Mouse (Mus musculus): ENCODE data around the gene Paqr7. TPM values are rescaled to one million over a fixed set of nuclear protein-coding genes. Genes with fewer than 3 reads are reported as not detected.

The Paqr7 gene
- total RNA-seq (2021), result 10 to 100 TPM; 15.5 to 19.6 TPM
- long read RNA-seq, experiment 1, transcript Paqr7-201 (2 exons, 2,351 nt), result major isoform, 17 of 28 reads
- long read RNA-seq, experiment 1, transcript Paqr7-205 (3 exons, 890 nt), result minor isoform, 5 of 28 reads
- long read RNA-seq, experiment 1, partial matches to known transcripts, result 0 of 28 reads
- long read RNA-seq, experiment 1, other reads (novel, unspliced or antisense), result 6 of 28 reads
- long read RNA-seq, experiment 2, transcript Paqr7-201 (2 exons, 2,351 nt), result major isoform, 21 of 31 reads
- long read RNA-seq, experiment 2, partial matches to known transcripts, result 6 of 31 reads
- long read RNA-seq, experiment 2, other reads (novel, unspliced or antisense), result 1 of 31 reads

DNA sequence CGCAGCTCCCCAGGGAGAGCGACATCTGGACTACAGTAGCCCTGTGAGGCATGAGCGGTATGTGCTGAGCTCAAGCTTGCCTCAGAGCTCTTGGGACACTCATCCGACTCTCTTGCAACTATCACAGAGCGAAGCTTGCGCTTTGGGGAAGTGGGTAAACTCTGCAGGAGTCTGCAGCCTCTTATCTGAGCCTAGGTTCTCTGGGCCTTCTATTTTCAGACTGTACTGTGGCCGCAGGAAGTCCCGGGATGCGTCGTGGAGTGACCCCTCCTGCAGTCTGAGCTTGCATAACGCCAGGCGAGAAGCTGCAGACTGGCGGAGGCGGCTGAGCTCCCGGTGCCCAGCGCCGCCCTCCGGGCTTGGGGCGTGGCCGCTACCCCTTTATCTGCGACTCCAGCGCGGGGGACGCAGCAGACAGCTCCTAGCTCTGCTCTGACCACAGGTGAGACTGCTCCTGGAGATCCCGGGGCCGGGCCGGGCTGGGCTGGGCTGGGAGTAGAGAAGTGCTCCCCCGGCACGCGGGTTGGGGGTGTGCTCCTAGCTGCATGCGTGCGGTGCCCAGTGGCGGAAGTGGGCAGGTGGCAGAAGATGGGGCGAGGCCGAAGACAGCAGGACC lies at the start of gene Paqr7:
TSS of gene Paqr7 (plus strand) at position 103 of the 616 bp plus-strand sequence.
- intact Hi-C loops (cut with DNase I), result no loop called here

DNA sequence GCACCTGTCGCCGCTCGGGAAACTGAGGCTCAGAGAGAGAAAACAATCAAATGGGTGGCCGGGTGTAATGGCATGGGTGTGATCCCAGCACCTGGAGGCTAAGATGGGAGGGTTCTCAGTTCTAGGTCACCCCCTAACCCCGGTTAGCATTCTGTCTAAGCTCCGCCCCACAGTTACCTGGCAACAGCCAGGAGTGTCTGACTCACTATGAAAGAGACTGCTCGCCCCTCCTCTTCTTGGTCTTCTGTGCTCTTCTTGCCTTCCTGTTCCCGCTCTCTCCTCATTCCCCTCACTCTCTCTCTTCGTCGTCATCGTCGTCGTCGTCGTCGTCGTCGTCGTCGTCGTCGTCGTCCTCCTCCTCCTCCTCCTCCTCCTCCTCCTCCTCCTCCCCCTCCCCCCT lies 48.5 kb upstream of the Paqr7 start:
- no peak for DNase-seq
- intact Hi-C loops (cut with DNase I), result no loop called here

More for the DNA sequence above, at the start of gene Paqr7:
- DNase-seq, result peak; percentile 79 to 80

DNA sequence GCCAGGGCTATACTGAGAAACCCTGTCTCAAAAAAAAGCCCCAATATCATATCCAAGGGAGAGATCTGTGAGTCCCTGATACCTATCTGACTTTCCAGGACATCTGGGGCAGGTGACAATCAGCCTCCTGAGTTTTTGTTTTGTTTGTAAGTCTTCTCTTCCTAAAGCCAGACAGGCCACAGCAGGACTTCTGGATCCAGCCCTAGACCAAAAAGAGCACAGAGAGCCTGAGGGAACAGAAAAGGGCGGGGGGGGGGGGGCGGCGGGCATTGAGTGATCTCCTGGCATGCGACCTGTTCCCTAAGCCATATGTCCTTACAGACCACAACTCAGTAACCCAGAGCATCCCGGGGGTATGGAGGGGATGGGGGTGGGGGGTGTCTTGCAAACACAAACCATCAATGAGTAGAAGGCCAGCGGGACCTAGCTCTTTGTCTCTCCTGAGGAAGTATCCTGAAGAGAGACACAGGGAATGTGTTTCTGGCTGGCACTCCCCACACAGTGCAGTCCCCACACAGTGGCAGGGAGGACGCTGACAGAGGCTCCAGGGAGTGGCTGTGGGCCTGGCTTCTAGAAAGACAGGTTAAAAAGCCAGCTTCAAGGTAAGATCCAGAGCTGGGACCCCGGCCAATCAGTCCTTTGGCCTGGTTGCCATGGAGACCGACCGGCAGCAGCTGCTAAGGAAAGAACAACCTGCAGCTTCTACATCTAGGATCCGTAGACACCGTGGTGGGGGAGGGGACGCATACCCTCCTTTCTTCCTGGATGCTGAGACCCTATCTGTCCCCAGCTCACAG lies 46.7 kb upstream of the Paqr7 start:
- intact Hi-C loops (cut with DNase I), result no loop called here

DNA sequence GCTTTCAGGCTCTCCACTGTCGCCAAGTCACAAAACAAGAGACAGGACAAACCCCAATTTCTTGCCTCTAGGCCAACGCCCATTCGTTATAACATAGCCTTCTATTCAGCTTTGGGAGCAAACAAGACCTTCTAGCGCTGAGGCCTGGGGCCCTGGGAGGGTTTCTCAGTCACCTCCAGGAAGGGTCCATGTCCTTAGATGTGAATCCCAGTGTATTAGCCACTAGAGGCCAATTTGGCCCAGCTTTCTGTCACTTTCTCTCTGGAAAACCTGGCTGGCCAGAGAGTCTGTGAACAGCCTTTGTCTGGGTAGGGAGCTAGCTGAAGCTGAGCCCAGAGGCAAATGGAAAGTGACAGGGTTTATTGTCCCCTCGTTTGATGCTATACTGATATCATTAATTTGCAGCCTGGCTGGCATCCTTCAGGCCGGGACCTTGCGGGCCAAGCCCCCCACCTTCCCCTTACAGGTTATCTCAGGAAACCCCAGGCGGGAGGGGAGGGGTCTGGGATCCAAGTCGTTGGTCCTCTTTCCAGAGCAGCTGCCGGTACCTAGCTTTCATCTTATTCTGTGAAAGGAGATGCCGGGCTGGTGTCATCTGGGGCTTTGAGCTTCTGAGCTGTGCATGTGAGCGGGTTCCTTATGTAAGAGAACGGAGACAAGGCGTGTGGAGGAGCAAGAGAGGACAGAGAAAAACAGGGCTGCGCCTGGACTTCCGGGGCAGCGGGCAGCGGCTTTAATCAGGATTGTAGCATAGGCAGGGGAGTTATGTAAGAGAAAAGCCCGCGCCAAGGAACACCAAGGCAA lies 45.9 kb upstream of the Paqr7 start:
- DNase-seq, result peak in 1 of 2 experiments; percentile 19
- intact Hi-C loops (cut with DNase I), result no loop called here

More for the DNA sequence above, 46.7 kb upstream of the Paqr7 start:
- no peak for DNase-seq

DNA sequence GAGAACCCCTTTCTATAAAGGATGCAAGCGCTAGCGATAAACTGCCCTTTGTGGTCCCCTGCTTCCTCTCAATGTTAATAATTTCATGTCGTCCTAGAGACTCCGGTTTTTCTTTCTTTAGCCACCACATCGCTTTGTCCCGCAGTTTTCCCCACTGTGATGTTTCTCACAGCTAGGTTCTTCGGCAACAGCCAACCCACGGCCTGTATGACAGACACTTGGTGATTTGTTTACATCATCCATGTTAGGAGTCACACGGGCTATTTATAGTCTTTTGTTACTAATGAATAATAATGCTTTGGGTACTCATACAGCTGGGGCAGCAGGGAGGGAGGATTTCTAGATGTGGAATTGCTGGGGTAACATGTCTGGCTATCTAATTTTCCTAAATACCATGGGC lies 45.0 kb upstream of the Paqr7 start:
- intact Hi-C loops (cut with DNase I), result no loop called here
- DNase-seq, result no peak

DNA sequence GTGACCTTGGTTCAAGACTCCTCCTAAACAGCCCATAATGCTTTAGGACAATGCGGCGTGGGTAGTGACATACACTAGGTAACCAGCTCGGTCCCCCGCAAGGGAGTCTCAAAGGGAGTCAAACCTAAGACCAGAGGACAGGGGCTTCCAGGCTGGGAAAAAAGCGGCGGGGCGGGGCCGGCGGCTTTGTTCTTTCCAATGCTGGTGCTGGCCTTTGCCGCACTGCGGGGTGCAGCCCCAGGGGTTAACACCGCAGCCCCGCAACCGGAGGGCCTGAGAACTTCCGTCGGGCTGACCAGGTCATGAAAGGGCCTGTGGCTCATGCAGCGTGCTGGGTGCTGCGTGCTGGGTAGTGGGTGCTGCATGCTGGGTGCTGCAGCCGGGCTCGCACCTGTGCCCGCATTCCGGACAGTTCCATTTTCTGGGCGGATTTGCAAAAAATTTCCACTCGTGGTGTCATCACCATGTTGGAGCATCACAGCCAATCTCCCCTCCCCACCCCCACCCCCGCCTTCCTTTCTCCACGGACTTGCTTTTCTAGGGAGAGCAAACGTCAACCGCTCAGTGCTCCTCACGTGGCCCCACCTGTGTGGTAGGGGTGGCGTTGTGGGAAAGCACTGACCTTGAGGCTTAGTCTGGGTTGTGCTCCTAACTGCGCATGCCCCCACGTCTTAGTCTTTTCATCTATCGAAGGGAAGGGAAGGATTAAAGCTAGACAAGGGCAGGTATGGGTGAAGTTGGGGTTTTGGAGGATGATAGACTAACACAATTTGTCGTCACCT lies 42.7 kb upstream of the Paqr7 start:
- DNase-seq, result no peak
- intact Hi-C loops (cut with DNase I), result no loop called here

DNA sequence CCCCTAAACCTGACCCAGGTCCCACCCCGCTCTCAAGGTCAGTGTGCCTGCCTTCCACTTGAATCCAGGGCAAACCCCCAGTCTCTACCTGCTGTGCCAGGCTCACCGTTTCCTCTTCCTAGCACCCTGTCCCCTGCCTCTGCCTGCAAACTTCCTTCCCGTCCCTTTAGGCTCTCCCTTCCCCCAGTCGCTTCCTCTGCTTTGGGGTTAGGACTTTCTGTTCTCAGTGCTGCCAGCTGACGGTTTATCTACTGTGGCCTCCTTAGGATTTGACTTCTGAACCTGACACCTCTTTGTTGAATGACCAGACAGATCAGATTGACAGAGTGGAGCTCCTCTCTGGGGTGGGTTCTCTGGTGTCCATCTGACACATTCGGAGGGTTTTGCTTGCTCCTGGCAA lies 41.2 kb upstream of the Paqr7 start:
- no peak for DNase-seq
- intact Hi-C loops (cut with DNase I), result no loop called here

DNA sequence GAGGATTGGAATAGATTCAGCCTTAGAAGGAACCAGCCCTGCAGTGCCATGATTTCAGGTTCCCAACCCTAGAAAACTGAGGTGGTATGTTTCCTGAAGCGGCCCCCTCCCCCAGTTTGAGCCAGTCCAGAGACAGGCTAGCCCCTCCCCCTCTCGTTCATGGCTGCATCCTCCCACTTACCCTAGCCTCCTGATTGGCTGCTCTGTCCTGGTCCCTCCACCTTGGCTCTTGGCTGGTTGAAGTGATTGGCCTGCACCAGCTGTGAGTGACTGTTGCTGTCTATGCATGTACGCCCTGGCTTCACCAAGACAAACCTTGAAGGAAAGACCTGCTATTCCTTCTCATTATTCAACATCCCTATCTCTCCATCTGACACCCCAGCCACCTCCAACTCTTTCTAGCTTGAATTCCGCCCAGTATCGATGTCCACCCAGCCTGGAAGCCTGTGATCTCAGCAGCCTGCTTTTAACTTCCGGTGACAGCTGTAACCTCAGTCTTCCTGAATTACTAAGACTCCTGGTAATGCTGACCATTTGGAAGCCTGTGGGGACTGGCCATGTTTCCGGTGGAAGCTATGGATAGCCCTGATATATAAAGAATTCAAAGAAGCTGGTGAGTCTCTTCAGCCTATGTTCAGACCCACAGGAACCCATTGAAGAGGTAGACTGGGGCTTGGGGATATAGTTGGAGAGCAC lies 39.2 kb upstream of the Paqr7 start:
- intact Hi-C loops (cut with DNase I), result no loop called here
- no peak for DNase-seq

DNA sequence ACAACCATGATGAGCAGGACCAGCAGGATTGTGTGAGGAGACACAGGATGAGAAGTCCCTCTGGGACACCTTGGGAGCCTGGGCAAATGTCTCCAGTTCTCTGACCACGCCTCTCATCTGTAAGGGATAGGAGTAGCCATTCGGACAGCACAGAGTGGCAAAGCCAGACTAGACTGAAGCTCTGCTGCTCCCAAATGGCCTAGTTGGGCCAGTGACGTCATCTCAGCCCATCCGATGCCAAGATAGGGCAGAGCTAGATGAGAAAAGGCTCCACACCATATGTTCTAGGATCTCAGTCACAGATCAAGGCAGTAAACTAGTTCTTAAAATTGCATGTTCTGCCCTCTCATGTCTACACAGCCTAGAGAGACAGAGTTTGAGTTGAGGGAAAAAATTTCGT lies 37.6 kb upstream of the Paqr7 start:
- DNase-seq, result no peak
- intact Hi-C loops (cut with DNase I), result no loop called here

DNA sequence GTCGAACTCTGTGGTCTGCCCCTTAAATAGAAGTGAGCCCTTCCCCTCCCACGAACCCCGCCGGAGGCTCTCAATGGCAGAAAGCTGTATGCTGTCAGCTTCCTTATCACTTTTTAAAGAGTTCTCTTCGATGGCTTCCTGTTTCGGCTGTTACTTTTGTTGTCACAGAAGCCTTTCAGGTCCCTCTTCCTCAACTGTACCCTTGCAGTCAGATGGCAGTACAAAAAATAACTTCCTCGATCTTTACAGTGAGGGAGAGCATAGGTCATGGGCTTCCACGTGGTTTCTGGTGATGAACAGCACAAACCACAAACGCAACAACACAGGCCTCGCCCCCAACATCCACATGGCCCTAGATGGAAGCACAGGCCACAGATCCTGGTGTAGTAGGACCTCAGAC lies 36.2 kb upstream of the Paqr7 start:
- DNase-seq, result no peak
- intact Hi-C loops (cut with DNase I), result no loop called here

DNA sequence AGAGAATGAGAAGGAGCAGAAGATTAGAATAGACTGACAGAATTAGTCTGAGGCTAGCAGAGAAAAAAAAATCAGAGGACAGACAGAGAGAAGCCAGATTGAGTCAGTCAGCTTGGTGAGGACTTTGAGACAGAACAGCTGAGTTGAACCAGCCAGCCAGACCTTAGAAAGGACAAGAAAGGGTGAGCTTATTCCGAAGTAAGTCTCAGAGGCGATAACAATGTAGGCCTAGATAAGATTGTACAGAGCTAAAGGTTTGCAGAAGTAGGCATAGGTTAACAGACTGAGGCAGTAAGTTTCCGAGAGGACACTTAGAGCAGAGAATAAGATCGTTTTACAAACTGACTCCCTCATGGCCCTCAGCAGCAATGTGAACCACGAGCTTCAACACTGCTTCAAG lies 35.2 kb upstream of the Paqr7 start:
- no peak for DNase-seq
- intact Hi-C loops (cut with DNase I), result no loop called here

DNA sequence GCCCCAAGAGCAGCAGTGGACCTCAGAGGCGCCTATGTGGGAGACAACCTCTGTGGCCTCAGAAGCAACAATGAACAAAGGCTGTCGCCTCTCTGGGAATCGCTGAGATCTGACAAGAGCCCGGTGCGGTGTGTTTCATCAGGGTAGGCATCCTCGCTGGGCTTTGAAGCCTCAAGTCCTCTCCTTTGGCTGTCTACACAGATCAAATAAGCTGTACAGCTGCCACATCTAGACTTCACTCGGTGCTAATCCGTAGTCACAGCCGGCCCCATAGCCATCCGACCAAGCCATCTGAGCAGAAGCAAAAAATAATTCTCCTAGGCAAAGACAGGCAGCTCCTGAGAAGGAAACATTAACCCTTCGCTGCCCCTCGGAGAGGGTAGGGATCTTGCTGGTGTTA lies 30.7 kb upstream of the Paqr7 start:
- DNase-seq, result no peak
- intact Hi-C loops (cut with DNase I), result no loop called here

DNA sequence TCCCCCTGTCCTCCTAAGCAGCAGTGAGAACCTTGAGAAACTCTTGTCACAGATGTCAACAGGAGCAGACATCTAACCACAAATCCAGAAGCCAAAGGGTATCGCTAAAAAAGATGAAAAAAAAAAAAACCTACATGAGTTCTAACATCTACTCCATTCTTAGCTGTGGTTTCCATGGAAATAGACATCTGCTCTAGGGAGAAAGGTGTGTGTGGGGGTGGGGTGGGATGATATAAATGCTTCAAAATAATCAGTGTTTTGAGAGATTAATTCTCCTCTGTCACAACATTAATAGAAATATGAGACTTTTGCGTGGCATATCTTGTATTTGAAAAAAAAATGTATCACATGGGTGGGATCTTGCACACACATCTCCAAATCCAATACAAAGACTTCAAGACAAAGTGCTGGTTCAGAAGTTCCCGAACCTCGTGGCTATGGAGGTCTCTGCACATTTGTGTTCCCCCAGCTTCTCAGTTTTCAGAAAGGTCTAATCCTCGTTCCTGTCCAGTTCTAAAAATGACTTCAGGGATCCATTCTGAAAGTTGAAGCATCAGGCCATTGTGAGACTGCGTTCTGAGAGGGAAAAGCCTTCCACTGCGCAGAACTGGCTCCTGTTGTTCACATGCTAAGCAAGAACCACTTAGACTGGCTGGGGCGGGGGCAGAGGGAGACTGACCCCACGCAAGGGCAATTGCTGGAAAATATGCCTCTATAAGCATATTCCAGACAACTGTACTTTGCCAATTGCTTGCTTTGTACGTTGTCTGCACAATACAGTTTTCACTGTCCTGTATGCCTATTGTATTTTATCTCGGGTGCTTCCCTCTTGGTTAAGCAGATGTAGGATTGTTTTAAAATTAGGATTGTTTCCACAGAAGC lies 29.9 kb upstream of the Paqr7 start:
- intact Hi-C loops (cut with DNase I), result no loop called here
- no peak for DNase-seq

DNA sequence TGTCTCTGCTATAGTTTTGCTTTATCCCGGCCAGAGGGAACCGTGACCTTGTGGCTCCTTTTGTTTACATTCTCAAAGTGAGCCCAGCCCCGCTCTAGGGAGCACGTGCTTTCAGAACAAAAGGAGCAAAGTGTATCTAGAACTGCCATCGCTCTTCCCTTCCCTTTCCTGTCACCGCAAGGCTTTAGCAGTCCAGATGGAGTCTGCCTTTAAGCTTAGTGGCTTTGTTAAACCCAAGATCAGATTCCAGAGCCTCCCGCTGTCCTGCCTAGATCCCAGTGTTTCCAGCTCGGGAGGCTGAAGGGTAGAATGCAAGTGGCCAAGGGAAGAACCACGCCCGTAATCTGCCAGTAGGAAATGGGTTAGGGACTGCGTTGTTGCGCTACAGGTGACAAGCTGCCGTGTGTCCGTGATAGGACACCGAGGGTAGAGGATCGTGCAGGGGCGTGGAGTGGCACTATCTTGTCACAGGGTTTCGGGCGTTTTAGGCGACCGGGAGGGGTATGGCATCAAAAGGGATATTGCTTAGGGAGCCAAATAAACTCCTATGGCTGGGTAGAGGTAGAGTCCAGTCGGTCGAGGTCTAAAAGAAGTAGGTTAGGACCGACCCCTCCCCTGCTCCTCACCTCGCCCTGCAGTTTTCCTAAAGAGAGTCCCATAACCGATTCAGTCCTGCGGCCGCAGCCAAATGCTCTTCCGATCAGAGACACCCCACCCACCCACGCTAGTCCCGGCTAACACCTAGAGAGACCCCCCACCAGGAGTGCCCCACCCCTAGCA lies 28.9 kb upstream of the Paqr7 start:
- peak in 1 of 2 experiments; percentile 42 for DNase-seq

DNA sequence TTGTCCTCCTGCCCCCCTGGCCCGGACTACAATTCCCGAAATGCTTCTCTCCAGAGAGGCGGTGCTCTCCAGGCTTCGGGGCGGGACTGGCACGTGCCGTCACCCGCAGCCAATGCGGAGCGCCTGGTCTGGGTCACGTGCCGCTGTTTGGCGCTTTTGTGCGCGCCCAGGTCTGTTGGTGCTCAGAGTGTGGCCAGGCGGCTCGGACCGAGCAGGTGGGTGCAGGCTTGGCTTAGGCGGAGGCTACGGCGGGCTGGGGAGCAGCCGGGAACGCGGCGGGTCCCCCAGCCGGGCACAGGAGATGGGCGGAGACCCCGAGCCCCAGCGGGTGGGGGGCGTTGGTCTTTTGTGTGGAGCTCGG lies 28.3 kb upstream of the Paqr7 start, which contains the start of gene Stmn1:
TSS of gene Stmn1 (plus strand) at position 106 of the 361 bp plus-strand sequence.
- intact Hi-C loops (cut with DNase I), result no loop called here

More for the DNA sequence above, 28.9 kb upstream of the Paqr7 start:
- intact Hi-C loops (cut with DNase I), result no loop called here

DNA sequence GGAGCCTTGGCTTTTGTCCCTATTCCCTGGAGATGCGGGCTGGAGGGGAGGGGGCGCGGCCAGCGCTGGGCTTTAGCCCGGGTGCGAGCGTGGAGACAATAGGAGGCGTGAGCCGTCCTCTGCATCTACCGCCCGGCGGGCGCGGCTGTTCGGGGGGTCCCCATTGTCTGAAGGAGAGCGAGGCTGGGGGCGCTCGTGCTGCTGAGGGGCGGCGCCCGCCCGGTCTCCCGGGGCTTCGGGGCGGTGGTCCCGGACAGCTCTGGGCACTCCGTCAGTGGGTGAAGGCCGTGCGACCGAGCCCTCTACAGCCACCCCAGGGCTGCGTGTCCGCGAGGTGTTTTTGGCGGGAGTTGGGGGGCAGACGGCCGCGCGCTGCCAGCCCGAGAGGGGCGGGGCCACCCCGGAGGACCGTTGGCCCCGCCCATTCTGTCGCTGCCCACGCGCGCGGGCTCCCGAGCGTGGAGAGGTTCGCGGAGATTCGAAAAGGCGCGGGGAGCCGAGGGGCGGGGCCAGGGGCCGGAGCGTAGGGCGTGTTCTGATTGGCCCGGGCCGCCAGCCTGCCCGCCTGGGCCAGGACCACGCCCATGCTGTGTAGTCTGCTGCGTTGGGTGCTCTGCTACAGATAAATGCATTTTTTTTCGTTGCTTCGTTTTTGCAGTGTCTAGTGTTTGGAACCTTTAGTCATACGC lies 27.8 kb upstream of the Paqr7 start:
- intact Hi-C loops (cut with DNase I), result no loop called here
- peak; percentile 95 to 96 for DNase-seq

More for the DNA sequence above, 28.3 kb upstream of the Paqr7 start, which contains the start of gene Stmn1:
- peak; percentile 92 to 94 for DNase-seq

DNA sequence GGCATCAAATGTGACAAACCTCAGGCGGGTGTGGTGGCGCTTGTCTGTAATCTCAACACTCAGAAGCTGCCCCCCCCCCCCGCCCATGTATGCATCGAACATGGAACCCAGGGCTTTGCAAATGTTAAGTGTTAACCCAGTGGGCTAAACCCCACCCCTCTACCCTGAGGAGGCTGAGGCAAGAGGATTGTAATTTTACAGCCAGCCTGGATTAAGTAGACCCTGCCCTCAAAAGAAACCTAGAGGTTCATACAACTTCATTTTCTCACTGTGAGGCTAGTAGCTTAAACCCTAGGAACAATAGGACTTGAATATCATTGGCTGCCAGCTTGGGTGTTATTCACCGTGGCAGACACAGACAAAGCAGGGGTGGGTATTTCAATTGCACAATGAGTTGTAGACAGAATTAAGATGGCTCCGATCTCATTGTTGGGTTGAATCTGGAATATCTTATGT lies 27.1 kb upstream of the Paqr7 start:
- DNase-seq, result no peak
- intact Hi-C loops (cut with DNase I), result no loop called here

Measured in heart, postnatal 14 days (tissue).